Mouse (Mus musculus) natural killer cell, adult 2 months (primary cell): ENCODE results near the gene Gabbr1.

Source experiments
- DNase-seq, 2 experiments: peaks; one replicate each; pipeline ENCODE4 v3.0.0; 2022; ENCODE audit warnings: low spot score in 2 of 2

The Gabbr1 gene

GRCm38 (mm10) chr17:37044651-37045244, 1.0 kb upstream of the Gabbr1 start:
- no peak for DNase-seq

DNA sequence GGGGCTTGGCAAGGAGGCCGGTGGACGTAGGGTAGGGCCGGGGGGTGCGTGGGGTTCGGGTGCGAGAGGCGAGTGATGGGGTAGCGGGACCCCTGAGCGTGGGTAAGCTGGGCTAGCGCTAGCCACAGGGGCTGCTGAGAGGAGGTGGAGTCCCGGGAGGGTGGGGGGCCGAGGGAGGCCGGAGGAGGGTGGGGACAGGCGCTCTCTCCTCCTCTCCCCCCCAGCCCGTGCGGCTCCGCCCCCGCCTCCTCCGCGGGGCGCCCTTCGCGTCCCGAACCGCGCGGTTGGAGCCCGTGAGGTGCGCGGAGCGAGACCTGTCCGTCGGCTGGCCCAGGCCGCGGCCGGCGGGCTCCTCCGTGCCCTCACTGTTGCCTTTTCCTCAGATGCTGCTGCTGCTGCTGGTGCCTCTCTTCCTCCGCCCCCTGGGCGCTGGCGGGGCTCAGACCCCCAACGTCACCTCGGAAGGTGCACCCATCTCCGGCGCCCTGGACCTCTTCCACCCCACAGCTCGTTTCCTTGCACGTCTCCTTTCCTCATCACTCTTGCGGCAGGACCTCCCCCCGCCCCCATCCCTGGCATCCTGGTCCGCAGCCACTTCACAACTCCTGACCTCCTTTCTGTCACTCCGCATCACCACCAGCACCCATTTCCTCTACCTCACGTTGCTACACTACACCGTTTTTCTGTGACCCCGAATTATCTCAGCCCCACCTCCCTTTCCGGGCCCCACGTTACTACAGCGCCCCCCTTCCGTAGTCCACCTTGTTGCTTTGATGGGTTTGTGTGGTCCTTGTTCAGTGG, 746 bp downstream of the Gabbr1 start:
- DNase-seq = peak; percentile 59 to 67

- DNase-seq = no peak
These were observed 1.7 kb downstream of the Gabbr1 start for GRCm38 (mm10) chr17:37047332-37047976.

DNA sequence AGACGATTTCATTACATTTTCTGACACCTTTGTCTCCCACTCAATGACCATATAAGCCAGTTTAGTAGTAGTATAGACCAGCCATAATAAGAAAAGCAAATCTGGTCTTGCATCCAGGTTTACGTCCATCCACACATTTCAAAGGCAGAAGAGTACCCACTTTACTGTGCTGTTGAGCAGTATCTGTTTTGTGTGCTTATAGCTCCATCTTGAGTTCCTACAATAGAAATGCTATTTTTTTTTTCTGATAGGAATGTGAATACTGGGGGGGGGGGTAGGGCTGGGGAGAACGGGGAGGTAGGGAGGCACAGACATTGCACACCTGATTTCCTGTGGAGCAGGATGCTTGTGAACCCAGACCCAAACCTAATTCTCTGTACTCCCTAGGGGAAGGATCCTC, 2.2 kb downstream of the Gabbr1 start:
- no peak for DNase-seq

GRCm38 (mm10) chr17:37048383-37048782, 2.6 kb downstream of the Gabbr1 start:
- DNase-seq = no peak

DNA sequence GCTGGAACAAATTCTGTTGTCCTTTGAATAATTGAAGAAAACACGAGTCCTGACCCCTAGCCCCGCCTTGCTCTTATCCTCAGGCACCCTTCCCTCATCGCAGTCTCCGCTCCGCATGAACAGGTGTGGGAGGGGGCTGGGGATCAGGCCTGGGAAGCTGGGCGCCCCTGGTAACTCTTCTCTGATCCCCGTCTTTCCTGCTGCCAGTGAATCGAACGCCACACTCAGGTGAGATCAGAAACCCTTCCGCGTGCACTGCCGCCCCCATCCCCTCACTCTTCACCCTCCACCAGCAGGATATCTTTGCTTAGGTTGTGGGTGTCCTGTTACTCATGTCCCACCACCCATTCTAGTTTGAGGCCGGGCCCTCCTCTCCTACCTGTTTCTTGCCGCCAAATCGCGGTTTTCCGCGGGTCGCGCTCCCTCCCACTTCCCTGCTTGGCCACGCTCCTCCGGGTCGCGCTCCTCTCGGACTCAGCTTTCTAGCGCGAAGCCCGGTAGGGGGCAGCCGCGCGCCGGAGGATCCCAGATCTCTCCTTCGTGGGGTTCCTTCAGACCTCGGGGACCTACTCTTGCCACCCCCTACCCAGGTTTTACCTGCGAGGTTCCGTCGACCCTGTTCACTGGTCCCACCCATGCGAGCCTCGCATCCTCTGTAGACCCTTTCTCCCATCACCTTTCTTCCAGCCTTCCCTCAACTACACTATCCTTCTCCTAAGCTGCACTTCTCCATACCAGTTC, 4.0 kb downstream of the Gabbr1 start:
- DNase-seq = peak; percentile 28 to 32

- DNase-seq = peak; percentile 63 to 76
These were observed 4.6 kb downstream of the Gabbr1 start for GRCm38 (mm10) chr17:37050399-37050798.

GRCm38 (mm10) chr17:37050876-37051275, 5.1 kb downstream of the Gabbr1 start:
- DNase-seq = peak in 1 of 2 experiments; percentile 9

GRCm38 (mm10) chr17:37051745-37052144, 6.0 kb downstream of the Gabbr1 start:
- DNase-seq = no peak

DNA sequence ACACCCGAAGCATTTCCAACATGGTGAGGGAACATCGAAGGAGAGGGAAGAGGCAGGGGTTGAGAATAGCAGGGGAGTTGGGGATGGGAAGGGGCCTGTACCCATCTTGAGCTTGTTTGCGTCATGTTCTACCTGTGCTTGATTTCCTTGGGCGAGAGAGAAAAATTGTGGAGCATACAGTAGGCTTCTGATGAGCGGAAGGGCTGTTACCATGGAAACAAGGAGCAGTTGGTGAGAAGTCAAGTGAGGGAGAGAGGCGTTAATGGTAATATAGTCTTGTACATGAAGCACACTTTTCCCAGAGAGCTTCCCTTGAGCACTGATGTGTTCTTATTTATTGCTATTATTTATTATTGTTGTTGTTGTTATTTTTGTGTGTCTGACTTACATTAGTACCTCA, 11.2 kb downstream of the Gabbr1 start:
- DNase-seq = no peak

DNA sequence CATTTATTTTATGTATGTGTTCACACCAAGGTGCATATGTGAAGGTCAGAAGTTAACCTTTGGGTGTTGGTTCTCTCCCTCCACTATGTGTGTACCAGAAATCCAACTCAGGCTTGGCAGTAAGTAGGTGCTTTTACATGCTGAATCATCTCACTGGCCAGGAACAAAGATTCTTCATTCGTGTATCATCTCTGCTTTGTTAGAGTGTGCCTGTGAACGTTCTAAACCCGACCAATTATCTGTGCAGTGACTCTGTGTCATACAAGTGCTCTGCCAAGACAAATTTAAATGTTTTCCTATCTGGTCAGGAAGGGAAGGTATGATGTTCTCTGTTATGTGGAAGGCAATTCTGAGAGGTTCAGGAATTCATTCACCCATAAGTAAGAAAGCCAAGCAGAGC, 15.7 kb downstream of the Gabbr1 start:
- no peak for DNase-seq

GRCm38 (mm10) chr17:37062101-37062641, 16.4 kb downstream of the Gabbr1 start:
- no peak for DNase-seq

- no peak for DNase-seq
These were observed 17.3 kb downstream of the Gabbr1 start for GRCm38 (mm10) chr17:37063063-37063462.

DNA sequence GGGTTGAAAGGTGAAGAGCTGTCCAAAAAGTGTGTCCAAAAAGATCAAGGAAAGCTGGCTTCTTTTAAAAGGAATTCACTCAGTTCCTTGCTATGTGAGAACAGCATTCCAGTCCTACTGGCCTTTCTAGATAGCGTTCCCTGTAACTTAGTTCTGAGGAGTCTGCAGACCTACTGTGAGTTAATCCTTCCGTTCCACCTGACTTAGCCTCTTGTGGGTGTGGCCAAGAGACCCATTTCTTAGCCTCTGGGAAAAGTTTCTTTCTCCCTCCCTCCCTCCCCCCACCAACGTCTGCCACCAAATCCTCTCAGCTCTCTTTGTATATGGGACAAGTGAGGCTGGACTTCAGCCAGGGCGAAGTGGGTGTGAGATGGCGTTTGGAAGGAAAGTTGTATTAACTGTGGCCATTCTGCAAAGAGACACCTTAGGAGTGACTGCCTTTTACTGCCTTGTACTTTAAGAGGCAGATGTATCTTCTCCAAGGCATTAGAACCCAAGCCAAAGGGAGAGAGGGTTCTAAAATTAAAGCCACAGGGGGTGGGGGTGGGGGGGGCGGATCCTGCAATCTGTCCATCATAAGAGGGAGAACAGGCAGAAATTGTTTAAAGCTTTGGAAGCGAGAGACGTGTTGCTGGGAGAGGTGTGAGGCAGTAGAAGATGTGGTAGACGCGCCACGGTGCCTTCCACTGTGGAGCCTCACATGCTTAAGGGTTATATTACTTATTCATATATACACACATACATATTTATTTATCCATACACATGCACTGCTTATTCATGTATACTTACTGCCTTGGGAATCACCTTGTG, 18.1 kb downstream of the Gabbr1 start:
- no peak for DNase-seq

DNA sequence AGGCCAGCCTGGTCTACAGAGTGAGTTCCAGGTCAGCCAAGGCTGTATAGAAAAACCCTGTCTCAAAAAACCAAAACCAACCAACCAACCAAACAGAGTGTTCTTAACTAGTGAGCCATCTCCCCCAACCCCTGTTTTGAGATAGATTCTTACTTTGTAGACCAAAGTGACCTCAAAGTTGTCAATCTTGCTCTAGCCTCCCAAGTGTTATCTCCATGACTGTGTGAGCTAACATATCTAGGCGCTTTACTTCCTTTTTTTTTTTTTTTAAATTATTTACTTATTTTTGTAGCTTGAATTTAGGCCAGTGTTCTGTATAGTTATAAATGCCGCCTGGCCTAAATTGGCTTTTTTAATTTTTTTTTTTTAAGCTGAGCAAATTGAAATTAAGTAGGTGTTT, 20.2 kb downstream of the Gabbr1 start:
- no peak for DNase-seq

- no peak for DNase-seq
These were observed 22.1 kb downstream of the Gabbr1 start for GRCm38 (mm10) chr17:37067861-37068260.

GRCm38 (mm10) chr17:37070121-37070520, 24.4 kb downstream of the Gabbr1 start:
- DNase-seq = no peak

GRCm38 (mm10) chr17:37072080-37072729, 26.4 kb downstream of the Gabbr1 start:
- DNase-seq = no peak

GRCm38 (mm10) chr17:37072730-37073276, 27.0 kb downstream of the Gabbr1 start:
- no peak for DNase-seq

DNA sequence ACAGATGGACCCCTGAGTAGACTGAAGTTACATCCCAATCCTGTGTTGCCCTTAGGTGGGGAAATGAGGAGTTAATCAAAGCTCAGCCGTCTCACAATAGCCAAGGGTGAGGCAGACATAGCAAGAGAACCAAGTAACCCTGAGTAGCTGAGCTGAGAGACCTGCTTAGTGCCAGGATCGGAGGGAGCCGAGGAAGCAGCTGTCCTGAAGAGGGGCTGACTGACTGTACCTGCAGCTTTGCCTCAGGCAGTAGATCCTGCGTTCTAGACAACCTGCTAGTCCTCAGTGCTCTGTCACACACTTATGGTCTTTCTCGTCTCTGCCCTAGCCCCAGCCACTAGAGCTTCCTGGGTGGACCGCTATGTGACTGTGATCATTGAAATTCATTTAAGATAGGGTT, 29.4 kb downstream of the Gabbr1 start:
- no peak for DNase-seq
